Mouse (Mus musculus): ENCODE measurements around the gene Ksr1. TPM values are rescaled to one million over a fixed set of nuclear protein-coding genes. Genes with fewer than 3 reads are reported as not detected.
A peak's percentile ranks its signal among the peaks of the same experiment; 100 is the strongest.

Ksr1 gene
- total and polyA plus RNA-seq, 2 experiments = 0.65 to 1.5 TPM

GRCm38 (mm10) chr11:79030570-79031451 is 115.4 kb downstream of the Ksr1 start:
- WGBS = 50% methylated on average over 19 of the region's 19 CpGs
- Histone ChIP-seq H3K4me1 (ENCODE audit: control insufficient read depth, insufficient read depth, low read length) (no peaks in the 10 kb centered on the region), H3K4me3 (ENCODE audit: insufficient read depth, low read depth, low read length) (no peak overlapping the region), H3K27ac (replicated peaks; ENCODE audit: insufficient read depth, low read depth, low read length) (no peak overlapping the region), H3K36me3 (ENCODE audit: control insufficient read depth, insufficient read depth, low read length) (no peaks in the 10 kb centered on the region), H3K27me3 (ENCODE audit: control insufficient read depth, insufficient read depth, low read length) (peaks cover 2% of the 10 kb centered on the region; the same call in 1 of the 2 replicates), H3K9ac (ENCODE audit: low read depth, low read length) (no peak overlapping the region), H3K79me2 (ENCODE audit: control insufficient read depth, insufficient read depth, low read length) (no peaks in the 10 kb centered on the region)
- TF ChIP-seq POLR2A (IDR thresholded peaks at IDR 0.05; ENCODE audit: extremely low read depth, insufficient read depth, low read length) = no peak
- TF ChIP-seq CTCF (IDR thresholded peaks at IDR 0.05; ENCODE audit: low read depth, low read length) = peak; percentile 94
- DNase-seq (ENCODE audit: extremely low read depth, low read depth, low spot score) = peak; percentile 39

- DNase-seq (ENCODE audit: extremely low read depth, low read depth, low spot score) = no peak
- TF ChIP-seq POLR2A (IDR thresholded peaks at IDR 0.05; ENCODE audit: extremely low read depth, insufficient read depth, low read length) (no peak), CTCF (IDR thresholded peaks at IDR 0.05; ENCODE audit: low read depth, low read length) (no peak)
- H3K36me3 ChIP-seq (ENCODE audit: control insufficient read depth, insufficient read depth, low read length) = no peaks in the 10 kb centered on the region
- peaks cover 3% of the 10 kb centered on the region; the same call in 1 of the 2 replicates for H3K4me1 ChIP-seq (ENCODE audit: control insufficient read depth, insufficient read depth, low read length)
- 0 out of 2 replicates have a peak overlapping the region, but pooled peaks have one; percentile 16 for H3K9ac ChIP-seq (ENCODE audit: low read depth, low read length)
- H3K27me3 ChIP-seq (ENCODE audit: control insufficient read depth, insufficient read depth, low read length) = no peaks in the 10 kb centered on the region
- peak overlapping the region; percentile 29; the same call in 1 of the 2 replicates for H3K27ac ChIP-seq (replicated peaks; ENCODE audit: insufficient read depth, low read depth, low read length)
- 0 out of 2 replicates have a peak overlapping the region, but pooled peaks have one; percentile 8 for H3K4me3 ChIP-seq (ENCODE audit: insufficient read depth, low read depth, low read length)
- H3K79me2 ChIP-seq (ENCODE audit: control insufficient read depth, insufficient read depth, low read length) = no peaks in the 10 kb centered on the region
- WGBS = 70% methylated on average over 6 of the region's 6 CpGs
Observed at GRCm38 (mm10) chr11:79023751-79024150, 122.5 kb downstream of the Ksr1 start.

GRCm38 (mm10) chr11:79023342-79023741 is 122.9 kb downstream of the Ksr1 start:
- 68% methylated on average over 7 of the region's 7 CpGs for WGBS
- no peaks in the 10 kb centered on the region for H3K36me3 ChIP-seq (ENCODE audit: control insufficient read depth, insufficient read depth, low read length)
- TF ChIP-seq POLR2A (IDR thresholded peaks at IDR 0.05; ENCODE audit: extremely low read depth, insufficient read depth, low read length) (no peak), CTCF (IDR thresholded peaks at IDR 0.05; ENCODE audit: low read depth, low read length) (no peak)
- peak overlapping the region; percentile 31 for H3K27ac ChIP-seq (replicated peaks; ENCODE audit: insufficient read depth, low read depth, low read length)
- H3K9ac ChIP-seq (ENCODE audit: low read depth, low read length) = peak overlapping the region; percentile 16; the same call in 1 of the 2 replicates
- no peaks in the 10 kb centered on the region for H3K79me2 ChIP-seq (ENCODE audit: control insufficient read depth, insufficient read depth, low read length)
- 0 out of 2 replicates have a peak overlapping the region, but pooled peaks have one; percentile 8 for H3K4me3 ChIP-seq (ENCODE audit: insufficient read depth, low read depth, low read length)
- H3K27me3 ChIP-seq (ENCODE audit: control insufficient read depth, insufficient read depth, low read length) = no peaks in the 10 kb centered on the region
- no peak for DNase-seq (ENCODE audit: extremely low read depth, low read depth, low spot score)
- peaks cover 3% of the 10 kb centered on the region; the same call in 1 of the 2 replicates for H3K4me1 ChIP-seq (ENCODE audit: control insufficient read depth, insufficient read depth, low read length)

GRCm38 (mm10) chr11:79022836-79023235 is 123.4 kb downstream of the Ksr1 start:
- TF ChIP-seq CTCF (IDR thresholded peaks at IDR 0.05; ENCODE audit: low read depth, low read length) = no peak
- no peak for TF ChIP-seq POLR2A (IDR thresholded peaks at IDR 0.05; ENCODE audit: extremely low read depth, insufficient read depth, low read length)
- no peak overlapping the region for H3K4me3 ChIP-seq (ENCODE audit: insufficient read depth, low read depth, low read length)
- H3K4me1 ChIP-seq (ENCODE audit: control insufficient read depth, insufficient read depth, low read length) = peaks cover 3% of the 10 kb centered on the region; the same call in 1 of the 2 replicates
- WGBS = 82% methylated on average over 4 of the region's 4 CpGs
- DNase-seq (ENCODE audit: extremely low read depth, low read depth, low spot score) = no peak
- no peak overlapping the region for H3K9ac ChIP-seq (ENCODE audit: low read depth, low read length)
- H3K27me3 ChIP-seq (ENCODE audit: control insufficient read depth, insufficient read depth, low read length) = no peaks in the 10 kb centered on the region
- H3K36me3 ChIP-seq (ENCODE audit: control insufficient read depth, insufficient read depth, low read length) = no peaks in the 10 kb centered on the region
- H3K27ac ChIP-seq (replicated peaks; ENCODE audit: insufficient read depth, low read depth, low read length) = peak overlapping the region; percentile 31
- no peaks in the 10 kb centered on the region for H3K79me2 ChIP-seq (ENCODE audit: control insufficient read depth, insufficient read depth, low read length)

- peaks cover 3% of the 10 kb centered on the region; the same call in 1 of the 2 replicates for H3K4me1 ChIP-seq (ENCODE audit: control insufficient read depth, insufficient read depth, low read length)
- no peaks in the 10 kb centered on the region for H3K27me3 ChIP-seq (ENCODE audit: control insufficient read depth, insufficient read depth, low read length)
- H3K79me2 ChIP-seq (ENCODE audit: control insufficient read depth, insufficient read depth, low read length) = no peaks in the 10 kb centered on the region
- H3K4me3 ChIP-seq (ENCODE audit: insufficient read depth, low read depth, low read length) = no peak overlapping the region
- no peak for DNase-seq (ENCODE audit: extremely low read depth, low read depth, low spot score)
- TF ChIP-seq POLR2A (IDR thresholded peaks at IDR 0.05; ENCODE audit: extremely low read depth, insufficient read depth, low read length) (no peak), CTCF (IDR thresholded peaks at IDR 0.05; ENCODE audit: low read depth, low read length) (no peak)
- no peak overlapping the region for H3K27ac ChIP-seq (replicated peaks; ENCODE audit: insufficient read depth, low read depth, low read length)
- no peak overlapping the region for H3K9ac ChIP-seq (ENCODE audit: low read depth, low read length)
- no peaks in the 10 kb centered on the region for H3K36me3 ChIP-seq (ENCODE audit: control insufficient read depth, insufficient read depth, low read length)
- 86% methylated on average over 21 of the region's 21 CpGs for WGBS
Observed at GRCm38 (mm10) chr11:79020535-79021045, 125.6 kb downstream of the Ksr1 start.

All from liver, adult 2 months (tissue).